Comparison of ENCODE assay signal across 7 mouse cellular contexts in genomic region chr11:46073061-46073849, GRCm38 (mm10). TPM values are rescaled to one million over a fixed set of nuclear protein-coding genes. Genes with fewer than 3 reads are reported as not detected.
DNase-seq lines count a peak whose midpoint lies in the region; ATAC-seq and TF ChIP-seq lines count a peak whose summit lies in the region.

No protein-coding gene starts in this region.

- peaks cover 59% of the 10 kb centered on the region for H3K4me1 ChIP-seq in liver, embryonic 12.5 days
- H3K4me1 ChIP-seq in liver, postnatal 0 days (ENCODE audit: insufficient read depth) = peaks cover 36% of the 10 kb centered on the region
- peaks cover 24% of the 10 kb centered on the region for H3K4me1 ChIP-seq in brown adipose tissue, adult 24 weeks (ENCODE audit: control insufficient read depth, insufficient read depth, insufficient read length, low read length)
- peaks cover 59% of the 10 kb centered on the region for H3K4me1 ChIP-seq in limb, embryonic 13.5 days

- no peak overlapping the region for H3K9ac ChIP-seq in liver, embryonic 12.5 days
- no peak overlapping the region for H3K9ac ChIP-seq in liver, postnatal 0 days (replicated peaks)
- H3K9ac ChIP-seq in limb, embryonic 13.5 days = no peak overlapping the region

- no peaks in the 10 kb centered on the region for H3K27me3 ChIP-seq in liver, embryonic 12.5 days (replicated peaks)
- H3K27me3 ChIP-seq in liver, postnatal 0 days (ENCODE audit: insufficient read depth, low read length) = no peaks in the 10 kb centered on the region
- H3K27me3 ChIP-seq in limb, embryonic 13.5 days = no peaks in the 10 kb centered on the region

- H3K36me3 ChIP-seq in liver, embryonic 12.5 days = peaks cover 6% of the 10 kb centered on the region
- H3K36me3 ChIP-seq in liver, postnatal 0 days (replicated peaks; ENCODE audit: insufficient read depth, low read length) = no peaks in the 10 kb centered on the region; the same call in 1 of the 2 replicates
- H3K36me3 ChIP-seq in limb, embryonic 13.5 days = peaks cover 24% of the 10 kb centered on the region

- 77% methylated on average over 15 of the region's 15 CpGs for WGBS in liver, embryonic 12.5 days (ENCODE audit: insufficient replicate concordance)
- WGBS in liver, postnatal 0 days (ENCODE audit: insufficient replicate concordance) = 83% methylated on average over 15 of the region's 15 CpGs
- 30% methylated on average over 15 of the region's 15 CpGs for WGBS in limb, embryonic 13.5 days

- ATAC-seq in liver, embryonic 12.5 days = no peak
- no peak for ATAC-seq in liver, postnatal 0 days
- peak; percentile 43 for ATAC-seq in limb, embryonic 13.5 days (ENCODE audit: low FRiP score, low read depth)

- no peak for DNase-seq in liver, postnatal 0 days
- DNase-seq in gastrocnemius, postnatal 14 days = peak; percentile 73
- no peak for DNase-seq in layer of hippocampus, postnatal 36 days
- DNase-seq in layer of hippocampus, adult 8-10 months (ENCODE audit: low spot score in 2 of 2) = no peak

- no peak overlapping the region for H3K4me3 ChIP-seq in liver, embryonic 12.5 days
- no peak overlapping the region for H3K4me3 ChIP-seq in liver, postnatal 0 days (ENCODE audit: low read depth, low read length)
- H3K4me3 ChIP-seq in brown adipose tissue, adult 24 weeks (ENCODE audit: insufficient read depth, low read depth, low read length) = no peak overlapping the region
- H3K4me3 ChIP-seq in limb, embryonic 13.5 days = no peak overlapping the region

- H3K4me2 ChIP-seq in liver, embryonic 12.5 days = no peak overlapping the region
- no peak overlapping the region for H3K4me2 ChIP-seq in liver, postnatal 0 days (ENCODE audit: low read depth, low read length)
- H3K4me2 ChIP-seq in limb, embryonic 13.5 days (replicated peaks) = 0 out of 2 replicates have a peak overlapping the region, but pooled peaks have one; percentile 3

- peaks cover 6% of the 10 kb centered on the region for H3K9me3 ChIP-seq in liver, embryonic 12.5 days (replicated peaks)
- no peaks in the 10 kb centered on the region for H3K9me3 ChIP-seq in liver, postnatal 0 days (ENCODE audit: low read length)
- H3K9me3 ChIP-seq in limb, embryonic 13.5 days = peaks cover 5% of the 10 kb centered on the region

- intact Hi-C loops in gastrocnemius, postnatal 14 days (cut with DNase I; ENCODE audit: low total_unique reads) = no loop called here

- H3K27ac ChIP-seq in liver, embryonic 12.5 days = 0 out of 2 replicates have a peak overlapping the region, but pooled peaks have one; percentile 13
- H3K27ac ChIP-seq in liver, postnatal 0 days (ENCODE audit: low read depth) = no peak overlapping the region
- H3K27ac ChIP-seq in brown adipose tissue, adult 24 weeks (replicated peaks; ENCODE audit: low read depth, low read length) = peak overlapping the region; percentile 15
- peak overlapping the region; percentile 75 for H3K27ac ChIP-seq in limb, embryonic 13.5 days

- TF ChIP-seq EP300 in liver, postnatal 0 days (IDR thresholded peaks at IDR 0.05; ENCODE audit: low read depth) = no peak

- no peak for TF ChIP-seq CTCF in liver, postnatal 0 days (IDR thresholded peaks at IDR 0.05; ENCODE audit: low read depth)

RNA-seq across cellular contexts. Expression of gene Adam19, which starts 17.5 kb away (rescaled TPM):
- polyA plus RNA-seq in liver, embryonic 12.5 days (2016; fragmentation: Nextera tagmentation; extraction: Ambion mirVana) = 3.6 and 4.5 TPM in 2 replicates
- 1.0 and 1.1 TPM in 2 replicates for polyA plus RNA-seq in liver, postnatal 0 days (2015; fragmentation: Nextera tagmentation; extraction: Ambion mirVana)
- 2.4 and 3.1 TPM in 2 replicates for polyA plus RNA-seq in brown adipose tissue, adult 24 weeks (2012; ENCODE audit: insufficient read depth, insufficient read length, missing spikeins)
- 10 to 100 TPM; 13.0 to 22.2 TPM for total RNA-seq in gastrocnemius, postnatal 14 days (2021)
- 15.6 and 16.4 TPM in 2 replicates for polyA plus RNA-seq in limb, embryonic 13.5 days (2015; fragmentation: Nextera tagmentation; extraction: Ambion mirVana)
- 10 to 100 TPM; 13.8 to 14.6 TPM for total RNA-seq in layer of hippocampus, postnatal 36 days (2021)
- 10 to 100 TPM; 10.1 to 14.1 (median 11.2) TPM for total RNA-seq in layer of hippocampus, adult 8-10 months (2022)

RNA-seq across cellular contexts. Expression of gene Gm12166, which starts 21.1 kb away (rescaled TPM):
- polyA plus RNA-seq in liver, embryonic 12.5 days (2016; fragmentation: Nextera tagmentation; extraction: Ambion mirVana) = 4.1 and 5.3 TPM in 2 replicates
- polyA plus RNA-seq in liver, postnatal 0 days (2015; fragmentation: Nextera tagmentation; extraction: Ambion mirVana) = 3.6 and 5.2 TPM in 2 replicates
- polyA plus RNA-seq in brown adipose tissue, adult 24 weeks (2012; ENCODE audit: insufficient read depth, insufficient read length, missing spikeins) = 2.3 and 18.9 TPM in 2 replicates
- 1 to 10 TPM in 1 of 2 experiments, under 1 TPM in 1; 0.57 to 1.4 TPM for total RNA-seq in gastrocnemius, postnatal 14 days (2021)
- 2.4 and 5.4 TPM in 2 replicates for polyA plus RNA-seq in limb, embryonic 13.5 days (2015; fragmentation: Nextera tagmentation; extraction: Ambion mirVana)
- total RNA-seq in layer of hippocampus, postnatal 36 days (2021) = 1 to 10 TPM; 1.9 to 2.0 TPM
- 1 to 10 TPM in 3 of 4 experiments, not detected in 1; 1.7 to 4.3 (median 3.3) TPM for total RNA-seq in layer of hippocampus, adult 8-10 months (2022)
